Mouse (Mus musculus) midbrain, embryonic 13.5 days (tissue): ENCODE measurements around the gene Eci1. TPM values are rescaled to one million over a fixed set of nuclear protein-coding genes. Genes with fewer than 3 reads are reported as not detected.
A peak's percentile ranks its signal among the peaks of the same experiment; 100 is the strongest.

Experiments used
- ATAC-seq: fragments of 200-750 bp; cut with Nextera tagmentation; 2 replicates; pipeline ENCODE4 v1.8.0; 2017; ENCODE audit warnings: mild to moderate bottlenecking, moderate TSS enrichment, moderate library complexity
- H3K27ac ChIP-seq: fragments of 300-500 bp; sonication (generic); 2 replicates; pipeline ENCODE4 v1.5.1; 2015; ENCODE audit warnings: inconsistent platforms, mild to moderate bottlenecking, moderate library complexity
- H3K27me3 ChIP-seq: fragments of 300-500 bp; sonication (generic); 2 replicates; pipeline ENCODE4 v1.6.1; 2015; ENCODE audit warnings: mild to moderate bottlenecking, inconsistent platforms
- H3K36me3 ChIP-seq: fragments of 300-500 bp; sonication (generic); 2 replicates; pipeline ENCODE4 v1.6.1; 2015; ENCODE audit warnings: mild to moderate bottlenecking, inconsistent platforms
- H3K4me1 ChIP-seq: fragments of 300-500 bp; sonication (generic); replicated peaks from 2 replicates; pipeline ENCODE4 v1.6.1; 2015; ENCODE audit warnings: inconsistent platforms
- H3K4me2 ChIP-seq: fragments of 300-500 bp; sonication (generic); replicated peaks from 2 replicates; pipeline ENCODE4 v1.6.1; 2015; ENCODE audit warnings: moderate library complexity, mild to moderate bottlenecking, inconsistent platforms
- H3K4me3 ChIP-seq: fragments of 300-500 bp; sonication (generic); replicated peaks from 2 replicates; pipeline ENCODE4 v1.5.1; 2015; ENCODE audit warnings: mild to moderate bottlenecking, inconsistent platforms
- H3K9ac ChIP-seq: fragments of 300-500 bp; sonication (generic); replicated peaks from 2 replicates; pipeline ENCODE4 v1.6.1; 2015; ENCODE audit warnings: mild to moderate bottlenecking, inconsistent platforms
- H3K9me3 ChIP-seq: fragments of 300-500 bp; sonication (generic); 2 replicates; pipeline ENCODE4 v1.6.1; 2016; ENCODE audit warnings: mild to moderate bottlenecking, inconsistent platforms
- WGBS: fragments of 180-500 bp; shearing (Covaris S2); methylation state at CpG from one replicate; pipeline ENCODE4 v1.1.7; 2015; 5-methylcytosine and 5-hydroxymethylcytosine counted together
- polyA plus RNA-seq: library from polyadenylated mRNA; unstranded; fragments of >200 nt; fragmentation: Nextera tagmentation; extraction: Ambion mirVana; gene quantifications from 2 replicates; pipeline ENCODE4 v1.2.1, GENCODE M21; 2015

Eci1 gene
- polyA plus RNA-seq, 1 experiment from 2014 or later, result 45.5 TPM

DNA sequence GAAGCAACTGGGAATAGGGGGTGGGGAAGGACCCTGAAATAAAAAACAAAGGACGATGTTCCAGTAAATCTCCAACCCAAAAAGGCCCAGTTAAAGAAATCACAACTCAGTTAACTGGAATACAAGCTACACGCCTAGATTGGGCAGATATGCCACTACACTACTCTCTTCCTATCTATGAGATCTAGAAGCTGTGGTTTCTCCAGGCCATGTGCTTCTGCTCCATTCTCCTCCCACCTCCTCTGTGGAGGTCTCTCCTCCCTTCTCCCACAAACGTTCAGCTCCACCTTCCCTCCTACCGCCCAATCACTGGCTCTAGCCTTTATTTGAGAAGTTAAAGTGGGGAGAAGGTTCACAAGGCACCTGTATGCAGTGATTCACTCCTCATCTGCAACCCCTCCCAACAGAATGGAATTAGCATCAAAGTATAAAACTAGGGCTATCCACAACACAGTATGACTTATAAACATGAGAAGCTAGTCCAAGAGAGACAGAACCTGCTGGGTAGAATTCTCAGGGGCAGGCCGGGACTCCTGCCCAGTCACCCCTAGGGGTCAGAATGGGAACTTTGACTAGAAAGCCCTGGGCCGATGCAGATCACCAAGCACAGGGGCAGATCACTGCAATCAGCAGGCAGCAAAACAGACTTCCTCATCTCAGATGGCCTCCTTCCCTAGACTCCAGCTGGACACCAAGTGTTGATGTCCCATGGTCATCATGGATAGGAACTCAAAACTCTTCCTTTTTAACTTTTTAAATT lies 37.1 kb downstream of the Eci1 start:
- no peak for ATAC-seq
- no peaks in the 10 kb centered on the region for H3K9me3 ChIP-seq
- H3K36me3 ChIP-seq, result no peaks in the 10 kb centered on the region
- H3K27me3 ChIP-seq, result no peaks in the 10 kb centered on the region
- no peak overlapping the region for H3K4me3 ChIP-seq
- H3K9ac ChIP-seq, result no peak overlapping the region
- H3K4me1 ChIP-seq, result no peaks in the 10 kb centered on the region
- H3K4me2 ChIP-seq, result no peak overlapping the region
- WGBS, result 63% methylated on average over 6 of the region's 6 CpGs
- no peak overlapping the region for H3K27ac ChIP-seq

DNA sequence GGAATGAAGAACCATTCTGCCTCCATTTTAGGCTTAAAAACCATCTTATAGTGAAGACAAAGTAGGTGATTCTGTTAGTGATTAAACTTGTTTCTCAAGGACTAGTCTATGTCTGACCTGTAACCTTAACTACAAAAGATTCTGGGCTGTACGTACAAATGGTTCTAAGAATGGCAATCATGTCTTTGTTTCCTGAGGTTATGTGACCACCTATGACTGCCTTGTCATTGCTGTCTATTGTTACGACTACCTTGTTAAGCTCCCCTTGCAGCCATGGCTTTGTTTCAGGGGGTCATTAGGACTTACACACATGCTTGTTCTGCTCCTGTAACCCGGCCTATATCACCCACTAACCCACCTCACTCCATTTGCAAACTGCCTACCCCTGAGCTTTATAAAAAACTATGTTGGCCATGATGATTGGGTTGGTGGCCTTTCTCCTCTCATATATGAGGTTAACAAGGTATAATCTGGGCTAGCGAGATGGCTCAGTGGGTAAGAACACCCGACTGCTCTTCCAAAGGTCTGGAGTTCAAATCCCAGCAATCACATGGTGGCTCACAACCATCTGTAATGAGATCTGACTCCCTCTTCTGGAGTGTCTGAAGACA lies 42.3 kb downstream of the Eci1 start:
- 92% methylated on average over 5 of the region's 5 CpGs for WGBS
- H3K9me3 ChIP-seq, result no peaks in the 10 kb centered on the region
- H3K4me3 ChIP-seq, result no peak overlapping the region
- H3K27me3 ChIP-seq, result no peaks in the 10 kb centered on the region
- no peak overlapping the region for H3K4me2 ChIP-seq
- ATAC-seq, result no peak
- H3K27ac ChIP-seq, result no peak overlapping the region
- H3K4me1 ChIP-seq, result peaks cover 34% of the 10 kb centered on the region
- peaks cover 14% of the 10 kb centered on the region; the same call in 1 of the 2 replicates for H3K36me3 ChIP-seq
- no peak overlapping the region for H3K9ac ChIP-seq

DNA sequence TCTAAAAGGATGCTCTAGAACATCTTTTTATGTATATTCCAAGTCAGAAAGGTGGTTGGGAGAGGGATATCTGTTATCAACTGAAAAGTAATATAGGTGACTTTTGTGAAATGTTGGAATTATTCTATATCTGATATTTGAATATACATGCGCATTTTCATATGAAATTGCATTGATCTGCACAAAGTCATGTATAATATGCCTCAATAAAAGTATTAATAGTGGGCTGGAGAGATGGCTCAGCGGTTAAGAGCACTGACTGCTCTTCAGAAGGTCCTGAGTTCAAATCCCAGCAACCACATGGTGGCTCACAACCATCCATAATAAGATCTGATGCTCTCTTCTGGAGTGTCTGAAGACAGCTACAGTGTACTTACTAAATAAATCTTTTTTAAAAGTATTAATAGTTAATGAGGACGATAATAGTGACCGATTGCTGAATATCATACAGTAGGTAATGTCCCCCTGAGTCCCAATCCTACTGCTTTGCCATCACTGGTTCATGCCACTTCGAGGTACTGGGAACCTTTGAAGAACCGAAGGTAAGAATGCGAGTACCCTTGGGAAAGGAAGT lies 43.0 kb downstream of the Eci1 start:
- H3K9ac ChIP-seq, result peak overlapping the region; percentile 65
- peak overlapping the region; percentile 100 for H3K4me2 ChIP-seq
- H3K4me1 ChIP-seq, result peaks cover 38% of the 10 kb centered on the region
- H3K27me3 ChIP-seq, result no peaks in the 10 kb centered on the region
- WGBS, result 18% methylated on average over 7 of the region's 7 CpGs
- peak overlapping the region; percentile 88 for H3K4me3 ChIP-seq
- peak overlapping the region; percentile 85 for H3K27ac ChIP-seq
- H3K36me3 ChIP-seq, result peaks cover 20% of the 10 kb centered on the region
- no peak for ATAC-seq
- no peaks in the 10 kb centered on the region for H3K9me3 ChIP-seq

DNA sequence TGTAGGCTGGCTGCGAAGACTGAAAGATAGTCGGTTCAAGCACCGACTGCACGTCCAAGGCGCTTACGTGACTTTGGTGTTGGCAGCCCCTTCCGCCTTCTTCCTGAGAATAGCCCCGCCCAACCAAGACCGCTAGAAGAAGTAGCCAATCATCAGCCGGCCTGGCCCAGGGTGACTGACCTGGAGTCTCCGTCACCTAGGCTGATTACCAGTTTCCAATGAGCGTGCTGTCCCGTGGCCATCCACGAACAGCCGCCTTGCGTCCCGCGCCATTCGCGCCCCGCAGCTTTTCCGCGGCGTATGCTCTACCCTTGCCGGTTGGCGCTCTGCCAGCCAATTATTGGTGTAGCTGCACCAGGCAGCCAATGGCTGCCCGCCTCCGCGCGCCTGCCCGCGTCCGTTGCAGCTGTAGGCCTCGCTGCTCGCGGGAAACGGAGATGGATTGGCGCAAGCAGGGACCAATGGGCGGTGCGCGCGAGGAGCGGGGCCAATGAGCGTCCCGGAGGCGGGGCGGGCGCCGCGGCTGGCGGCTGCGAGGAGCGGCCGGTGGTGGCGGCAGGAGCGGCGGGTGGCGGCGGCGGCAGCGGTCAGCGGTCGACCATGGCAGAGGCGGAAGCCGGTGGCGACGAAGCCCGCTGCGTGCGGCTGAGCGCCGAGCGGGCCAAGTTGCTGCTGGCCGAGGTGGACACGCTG lies 43.6 kb downstream of the Eci1 start, which contains the start of the genes E4f1 and Pgp:
Gene E4f1 (minus strand): TSS at position 404 of the 693 bp plus-strand sequence.
Gene Pgp (plus strand): TSS at position 483 of the 693 bp plus-strand sequence.
- Histone ChIP-seq H3K27ac (peak within 1 kb of the TSS; percentile 86), H3K4me3 (peak within 1 kb of the TSS; percentile 88), H3K36me3 (peaks cover 26% of the 10 kb centered on the region), H3K4me1 (peaks cover 38% of the 10 kb centered on the region), H3K27me3 (no peaks in the 10 kb centered on the region), H3K4me2 (peak within 1 kb of the TSS; percentile 100), H3K9me3 (no peaks in the 10 kb centered on the region), H3K9ac (peak within 1 kb of the TSS; percentile 87)
- WGBS, result under 1% methylated on average over 69 of the region's 75 CpGs
- ATAC-seq, result peak; percentile 98

DNA sequence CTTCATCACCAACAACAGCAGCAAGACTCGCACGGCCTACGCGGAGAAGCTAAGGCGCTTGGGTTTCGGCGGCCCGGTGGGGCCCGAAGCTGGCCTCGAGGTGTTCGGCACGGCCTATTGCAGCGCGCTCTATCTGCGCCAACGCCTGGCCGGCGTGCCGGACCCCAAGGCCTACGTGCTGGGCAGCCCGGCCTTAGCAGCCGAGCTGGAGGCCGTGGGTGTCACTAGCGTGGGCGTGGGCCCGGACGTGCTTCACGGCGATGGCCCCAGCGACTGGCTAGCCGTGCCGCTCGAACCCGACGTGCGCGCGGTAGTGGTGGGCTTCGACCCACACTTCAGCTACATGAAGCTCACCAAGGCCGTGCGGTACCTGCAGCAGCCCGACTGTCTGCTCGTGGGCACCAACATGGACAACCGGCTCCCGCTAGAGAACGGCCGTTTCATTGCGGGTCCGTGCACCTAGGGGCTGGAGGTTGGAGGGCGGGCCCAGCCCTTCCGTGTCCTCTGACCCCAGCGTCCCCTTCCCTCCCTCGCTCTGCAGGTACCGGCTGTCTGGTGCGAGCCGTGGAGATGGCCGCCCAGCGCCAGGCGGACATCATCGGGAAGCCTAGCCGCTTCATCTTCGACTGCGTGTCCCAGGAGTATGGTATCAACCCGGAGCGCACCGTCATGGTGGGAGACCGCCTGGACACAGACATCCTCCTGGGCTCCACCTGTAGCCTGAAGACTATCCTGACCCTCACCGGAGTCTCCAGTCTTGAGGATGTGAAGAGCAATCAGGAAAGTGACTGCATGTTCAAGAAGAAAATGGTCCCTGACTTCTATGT lies 44.5 kb downstream of the Eci1 start:
- Histone ChIP-seq H3K27me3 (no peaks in the 10 kb centered on the region), H3K9ac (peak overlapping the region; percentile 87), H3K9me3 (no peaks in the 10 kb centered on the region), H3K27ac (peak overlapping the region; percentile 86), H3K4me1 (peaks cover 38% of the 10 kb centered on the region), H3K4me2 (peak overlapping the region; percentile 100), H3K4me3 (peak overlapping the region; percentile 88), H3K36me3 (peaks cover 35% of the 10 kb centered on the region)
- 1% methylated on average over 68 of the region's 68 CpGs for WGBS
- ATAC-seq, result peak; percentile 22

DNA sequence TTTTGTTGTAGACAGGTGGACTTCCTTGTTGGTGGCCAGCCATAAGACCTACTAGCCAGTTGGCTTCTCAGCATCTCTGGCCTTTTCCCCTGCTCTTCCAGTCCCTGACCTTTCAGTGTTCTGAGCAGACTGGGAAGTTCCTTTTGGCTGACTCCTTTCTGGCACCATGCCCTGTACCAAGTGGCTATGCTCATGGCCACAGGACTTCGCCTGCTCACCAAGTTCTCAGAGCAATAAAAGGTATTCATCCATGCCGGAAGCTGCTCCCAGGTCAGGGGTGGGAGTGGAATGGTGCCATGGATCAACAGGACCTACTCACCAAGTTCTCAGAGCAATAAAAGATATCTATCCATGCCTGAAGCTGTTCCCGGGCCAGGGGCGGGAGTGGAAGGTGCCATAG lies 46.1 kb downstream of the Eci1 start:
- H3K9me3 ChIP-seq, result no peaks in the 10 kb centered on the region
- ATAC-seq, result no peak
- WGBS, result 94% methylated on average over 4 of the region's 4 CpGs
- peaks cover 39% of the 10 kb centered on the region for H3K4me1 ChIP-seq
- peaks cover 50% of the 10 kb centered on the region for H3K36me3 ChIP-seq
- no peaks in the 10 kb centered on the region for H3K27me3 ChIP-seq
- H3K27ac ChIP-seq, result no peak overlapping the region
- peak overlapping the region; percentile 88 for H3K4me3 ChIP-seq
- peak overlapping the region; percentile 100 for H3K4me2 ChIP-seq
- H3K9ac ChIP-seq, result peak overlapping the region; percentile 87

DNA sequence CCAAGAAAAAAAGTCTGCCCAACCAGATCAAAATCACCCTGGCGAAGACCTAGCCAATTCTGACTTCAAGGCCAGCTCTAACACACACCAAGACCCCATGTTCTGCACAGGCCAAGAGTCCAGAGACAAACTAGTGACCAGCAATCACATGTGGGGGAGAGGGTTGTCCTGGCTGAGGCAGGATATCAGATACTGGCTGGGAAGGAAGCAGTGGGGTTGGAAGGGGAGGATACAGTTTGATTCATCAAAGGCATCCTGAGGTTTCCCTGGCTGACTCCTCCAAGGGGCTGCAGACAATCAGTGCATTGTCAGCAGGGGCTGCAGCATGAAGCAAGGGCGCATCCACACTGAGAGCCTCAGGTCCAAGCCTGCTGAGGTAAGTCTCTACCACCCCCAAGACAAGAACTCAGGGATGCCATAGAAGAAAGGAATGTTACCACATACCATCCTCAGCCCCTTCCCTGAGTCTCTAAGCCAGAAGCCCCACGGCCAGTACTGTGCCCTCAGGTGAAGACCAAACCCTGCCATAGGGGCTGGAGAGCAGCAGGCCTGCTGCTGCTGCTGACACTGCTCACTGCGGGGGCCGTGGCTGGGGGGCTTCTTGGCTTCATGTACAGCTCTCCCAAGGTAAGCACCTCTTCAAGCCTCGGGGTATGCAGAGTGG lies 47.3 kb downstream of the Eci1 start, which contains the start of gene Bricd5:
Gene Bricd5 (plus strand): TSS at position 273 of the 664 bp plus-strand sequence.
- no peak within 1 kb of the TSS for H3K4me3 ChIP-seq
- ATAC-seq, result no peak
- no peak within 1 kb of the TSS; the same call in 1 of the 2 replicates for H3K9ac ChIP-seq
- no peaks in the 10 kb centered on the region for H3K27me3 ChIP-seq
- H3K9me3 ChIP-seq, result no peaks in the 10 kb centered on the region
- H3K4me2 ChIP-seq, result peak within 1 kb of the TSS; percentile 100; the same call in 1 of the 2 replicates
- 79% methylated on average over 6 of the region's 6 CpGs for WGBS
- peaks cover 48% of the 10 kb centered on the region for H3K4me1 ChIP-seq
- H3K36me3 ChIP-seq, result peaks cover 50% of the 10 kb centered on the region
- no peak within 1 kb of the TSS for H3K27ac ChIP-seq

DNA sequence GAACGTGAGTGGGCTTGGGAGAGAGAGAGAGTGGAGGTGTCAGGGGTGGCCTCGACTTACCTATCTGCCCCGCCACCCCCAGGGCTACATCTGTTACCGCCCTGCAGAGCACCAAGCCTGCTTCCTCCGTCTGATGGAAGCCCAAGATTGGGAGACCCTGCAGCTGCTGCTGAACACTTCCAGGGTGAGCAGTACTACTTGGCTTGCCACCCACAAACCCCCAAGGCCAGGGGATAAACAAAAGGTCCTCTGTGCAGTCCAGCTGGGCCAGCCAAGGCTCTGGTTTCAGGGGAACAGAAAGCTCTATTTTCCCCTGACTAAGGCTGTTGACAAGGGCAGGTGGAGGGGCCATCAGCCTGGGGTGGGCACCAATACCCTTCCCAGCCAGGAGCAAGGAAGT lies 48.1 kb downstream of the Eci1 start:
- Histone ChIP-seq H3K4me3 (no peak overlapping the region), H3K4me2 (no peak overlapping the region), H3K27ac (no peak overlapping the region), H3K27me3 (no peaks in the 10 kb centered on the region), H3K9me3 (no peaks in the 10 kb centered on the region), H3K36me3 (peaks cover 50% of the 10 kb centered on the region), H3K4me1 (peaks cover 46% of the 10 kb centered on the region), H3K9ac (no peak overlapping the region)
- 93% methylated on average over 5 of the region's 5 CpGs for WGBS
- no peak for ATAC-seq

DNA sequence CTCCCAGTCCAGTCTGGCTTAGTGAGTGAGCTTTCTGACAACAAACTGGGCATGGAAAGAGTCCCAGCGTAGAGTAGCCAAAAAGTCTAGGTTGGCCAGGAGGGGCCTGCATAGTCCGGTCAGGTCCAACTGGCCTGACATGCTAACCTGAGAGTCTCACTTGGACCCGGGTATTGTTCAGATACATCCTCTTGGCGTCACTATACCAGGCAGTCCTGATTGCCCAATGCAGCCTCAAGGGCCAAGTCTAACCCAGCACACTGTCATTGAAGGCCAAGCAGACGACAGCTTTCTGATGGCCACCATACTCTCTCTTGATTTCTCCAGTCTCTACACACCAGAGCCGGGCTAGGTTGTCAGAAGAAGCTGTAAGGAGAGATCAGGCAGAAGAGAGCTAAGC lies 49.1 kb downstream of the Eci1 start:
- Histone ChIP-seq H3K27me3 (no peaks in the 10 kb centered on the region), H3K36me3 (peaks cover 50% of the 10 kb centered on the region), H3K4me3 (no peak overlapping the region), H3K4me2 (no peak overlapping the region), H3K9ac (no peak overlapping the region), H3K9me3 (no peaks in the 10 kb centered on the region), H3K27ac (no peak overlapping the region), H3K4me1 (peaks cover 50% of the 10 kb centered on the region)
- no peak for ATAC-seq
- WGBS, result 91% methylated on average over 6 of the region's 6 CpGs

DNA sequence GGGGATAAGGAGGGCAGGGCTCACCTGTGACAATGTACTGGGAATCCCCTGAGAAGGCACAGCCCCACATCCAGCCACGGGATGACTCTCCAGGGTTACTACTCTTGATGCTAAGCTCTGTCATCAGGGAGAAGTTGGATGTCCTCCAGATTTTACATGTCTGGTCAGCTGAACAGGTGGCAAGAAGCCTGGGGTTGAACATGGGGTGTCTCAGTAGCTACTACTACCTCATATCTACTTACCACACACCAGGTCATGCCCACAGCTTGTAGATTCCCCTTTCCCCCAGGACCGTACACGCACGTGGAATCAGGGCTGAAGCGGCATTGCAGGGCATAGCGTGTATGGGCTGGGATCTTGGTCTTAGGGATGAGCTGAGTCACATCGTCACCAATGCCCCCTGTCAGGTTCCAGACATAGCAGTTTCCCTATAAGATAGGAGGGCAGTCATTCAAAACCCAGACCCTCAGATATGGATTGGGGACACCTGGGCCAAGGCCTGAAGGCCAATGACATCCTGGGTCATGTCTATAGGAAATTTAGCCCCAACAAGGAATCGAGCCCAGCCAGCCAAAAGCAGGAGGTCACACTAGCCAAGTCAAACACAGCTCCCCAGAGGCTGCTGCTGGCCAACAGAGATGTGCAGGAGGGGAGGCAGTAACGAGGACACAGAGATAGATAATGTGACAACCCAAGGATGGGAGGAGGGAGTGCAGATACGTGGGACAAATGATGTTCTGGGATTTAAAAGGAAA lies 49.8 kb downstream of the Eci1 start:
- no peaks in the 10 kb centered on the region for H3K27me3 ChIP-seq
- H3K9ac ChIP-seq, result no peak overlapping the region
- H3K4me3 ChIP-seq, result no peak overlapping the region
- no peaks in the 10 kb centered on the region for H3K9me3 ChIP-seq
- H3K27ac ChIP-seq, result no peak overlapping the region
- 95% methylated on average over 10 of the region's 10 CpGs for WGBS
- ATAC-seq, result no peak
- H3K4me1 ChIP-seq, result peaks cover 45% of the 10 kb centered on the region
- no peak overlapping the region for H3K4me2 ChIP-seq
- H3K36me3 ChIP-seq, result peaks cover 50% of the 10 kb centered on the region
